In genomic region chr11:79704318-79705150, GRCm38 (mm10) we compare ENCODE assay signal across 8 mouse cellular contexts.
DNase-seq lines count a peak whose midpoint lies in the region; ATAC-seq and TF ChIP-seq lines count a peak whose summit lies in the region.

No protein-coding gene starts in this region.

- no peaks in the 10 kb centered on the region for H3K9me3 ChIP-seq in ES-Bruce4 (replicated peaks; ENCODE audit: control insufficient read depth, insufficient read depth, low read length, poor library complexity, severe bottlenecking)
- no peaks in the 10 kb centered on the region for H3K9me3 ChIP-seq in forebrain, embryonic 14.5 days (replicated peaks; ENCODE audit: control insufficient read depth, low read length)

- peak overlapping the region; percentile 57 for H3K4me2 ChIP-seq in forebrain, embryonic 14.5 days (ENCODE audit: low read length)

- peak; percentile 87 for ATAC-seq in cerebellum, adult (ENCODE audit: insufficient number of reproducible peaks, low FRiP score, low TSS enrichment)
- peak; percentile 93 for ATAC-seq in forebrain, embryonic 14.5 days
- peak; percentile 81 for ATAC-seq in neutrophil, adult 5-6 weeks (ENCODE audit: extremely low read depth, insufficient number of reproducible peaks, low FRiP score, poor library complexity, severe bottlenecking)

- peak; percentile 95 for DNase-seq in forebrain, embryonic 14.5 days (ENCODE audit: low spot score)
- peak; percentile 91 for DNase-seq in heart, postnatal 25 days (ENCODE audit: low spot score)
- DNase-seq in layer of hippocampus, adult 18-20 months (ENCODE audit: low spot score in 2 of 2) = peak; percentile 95 to 98
- DNase-seq in lung, adult 2 months = peak; percentile 95
- DNase-seq in thymus, adult 18-20 months = peak; percentile 90 to 92

- H3K27me3 ChIP-seq in ES-Bruce4 (ENCODE audit: control insufficient read depth, insufficient read depth, low read length, poor library complexity, severe bottlenecking) = no peaks in the 10 kb centered on the region
- H3K27me3 ChIP-seq in forebrain, embryonic 14.5 days (replicated peaks; ENCODE audit: control insufficient read depth, insufficient read depth, low read length) = peaks cover 2% of the 10 kb centered on the region; the same call in 1 of the 2 replicates

- peaks cover 3% of the 10 kb centered on the region for H3K4me1 ChIP-seq in ES-Bruce4 (ENCODE audit: control insufficient read depth, insufficient read depth, low read length)
- H3K4me1 ChIP-seq in forebrain, embryonic 14.5 days (ENCODE audit: control insufficient read depth, insufficient read depth, low read length) = peaks cover 18% of the 10 kb centered on the region; the same call in 1 of the 2 replicates
- H3K4me1 ChIP-seq in lung, adult 2 months (ENCODE audit: control insufficient read depth, insufficient read depth, low read length) = peaks cover 3% of the 10 kb centered on the region; the same call in 1 of the 2 replicates

- no peak for TF ChIP-seq CTCF in ES-Bruce4 (IDR thresholded peaks at IDR 0.05; ENCODE audit: low read depth, low read length)
- TF ChIP-seq CTCF in lung, adult 2 months (IDR thresholded peaks at IDR 0.05; ENCODE audit: insufficient read depth, low read length) = no peak

- no peak for TF ChIP-seq EP300 in ES-Bruce4 (IDR thresholded peaks at IDR 0.05; ENCODE audit: insufficient read depth, low read depth, low read length)

- H3K4me3 ChIP-seq in ES-Bruce4 (ENCODE audit: low read depth, low read length) = peak overlapping the region; percentile 91
- peak overlapping the region; percentile 78 for H3K4me3 ChIP-seq in forebrain, embryonic 14.5 days (ENCODE audit: low read depth, low read length)
- H3K4me3 ChIP-seq in lung, adult 2 months (replicated peaks; ENCODE audit: extremely low read depth, low read depth, low read length) = peak overlapping the region; percentile 96

- H3K9ac ChIP-seq in ES-Bruce4 (ENCODE audit: low read depth, poor library complexity, severe bottlenecking) = peak overlapping the region; percentile 71
- H3K9ac ChIP-seq in forebrain, embryonic 14.5 days (ENCODE audit: low read length) = peak overlapping the region; percentile 86

- under 1% methylated on average over 56 of the region's 61 CpGs for WGBS in forebrain, embryonic 14.5 days
- WGBS in lung, adult 2 months = 1% methylated on average over 60 of the region's 61 CpGs

- intact Hi-C loops in heart, postnatal 25 days (cut with DNase I) = no loop called here

- no peak for TF ChIP-seq POLR2A in ES-Bruce4 (IDR thresholded peaks at IDR 0.05; ENCODE audit: insufficient read depth, low read length)
- TF ChIP-seq POLR2A in lung, adult 2 months (IDR thresholded peaks at IDR 0.05; ENCODE audit: borderline replicate concordance, extremely low read depth, low read depth, low read length) = peak; percentile 82

- peak overlapping the region; percentile 26; the same call in 1 of the 2 replicates for H3K27ac ChIP-seq in ES-Bruce4 (ENCODE audit: insufficient read depth, low read length)
- H3K27ac ChIP-seq in forebrain, embryonic 14.5 days (ENCODE audit: low read depth, low read length) = peak overlapping the region; percentile 98

- no peaks in the 10 kb centered on the region for H3K36me3 ChIP-seq in ES-Bruce4 (ENCODE audit: control insufficient read depth, insufficient read depth, low read length, poor library complexity, severe bottlenecking)
- 0 out of 2 replicates have a peak, but pooled peaks cover 5% of the 10 kb centered on the region for H3K36me3 ChIP-seq in forebrain, embryonic 14.5 days (ENCODE audit: control insufficient read depth, insufficient read depth, low read length)

Comparison
In these comparisons a context has a peak if more than half of its experiments do, and no peak if none do; other contexts are left out.
1. Peak in every context shown above with its lines: DNase-seq, ATAC-seq, H3K4me3 ChIP-seq and H3K27ac ChIP-seq.